Mouse (Mus musculus) heart, postnatal 25 days (tissue): Measurements from ENCODE around the gene Rad51b. TPM values are rescaled to one million over a fixed set of nuclear protein-coding genes. Genes with fewer than 3 reads are reported as not detected.

Experiments used
- DNase-seq: peaks from one replicate; pipeline ENCODE4 v3.0.0; 2022; ENCODE audit warnings: low spot score
- intact Hi-C: fragments of 180-260 bp; cut with DNase I; formaldehyde crosslinking; loops from one replicate; pipeline ENCODE4 v1.15.1; 2025
- total RNA-seq, 2 experiments: library from RNA; stranded (reverse); gene quantifications; 2 replicates each; pipeline ENCODE4 v1.2.3; 2021

Gene Rad51b
- total RNA-seq, 2 experiments from 2014 or later = 0.68 to 0.84 TPM

GRCm38 (mm10) chr12:79820228-79820958 lies 523.3 kb downstream of the Rad51b start:
- DNase-seq = no peak
- intact Hi-C loops = no loop called here

GRCm38 (mm10) chr12:79821901-79822300 lies 524.8 kb downstream of the Rad51b start:
- no peak for DNase-seq
- intact Hi-C loops = no loop called here

GRCm38 (mm10) chr12:79822401-79822800 lies 525.3 kb downstream of the Rad51b start:
- DNase-seq = no peak
- intact Hi-C loops = no loop called here

- intact Hi-C loops = no loop called here
- DNase-seq = no peak
Observed at GRCm38 (mm10) chr12:79825922-79826321, 528.8 kb downstream of the Rad51b start.

- intact Hi-C loops = no loop called here
- DNase-seq = no peak
Observed at GRCm38 (mm10) chr12:79827233-79827692, 530.2 kb downstream of the Rad51b start.

- intact Hi-C loops = no loop called here
- DNase-seq = no peak
Observed at GRCm38 (mm10) chr12:79827735-79828134, 530.7 kb downstream of the Rad51b start.

GRCm38 (mm10) chr12:79830686-79831085 lies 533.6 kb downstream of the Rad51b start:
- intact Hi-C loops = no loop called here
- no peak for DNase-seq

- intact Hi-C loops = no loop called here
- DNase-seq = no peak
Observed at GRCm38 (mm10) chr12:79832611-79833010, 535.5 kb downstream of the Rad51b start.

- intact Hi-C loops = loop anchor here (5.0 kb wide), 4 partner anchors 52 to 277 kb away; partner anchors contain the start of gene Zfp36l1
- no peak for DNase-seq
Observed at GRCm38 (mm10) chr12:79835521-79835920, 538.4 kb downstream of the Rad51b start.

GRCm38 (mm10) chr12:79838181-79838961 lies 541.3 kb downstream of the Rad51b start:
- intact Hi-C loops = loop anchor here (2.0 to 5.0 kb wide), 5 partner anchors 42 to 274 kb away; partner anchors contain the start of gene Zfp36l1
- peak; percentile 80 for DNase-seq

GRCm38 (mm10) chr12:79839096-79839941 lies 542.2 kb downstream of the Rad51b start:
- intact Hi-C loops = loop anchor here (2.0 to 5.0 kb wide), 5 partner anchors 43 to 273 kb away; partner anchors contain the start of gene Zfp36l1
- DNase-seq = no peak

GRCm38 (mm10) chr12:79840465-79840864 lies 543.4 kb downstream of the Rad51b start:
- intact Hi-C loops = loop anchor here (5.0 kb wide), 1 partner anchor 292 kb away; no protein-coding TSS in a partner anchor

GRCm38 (mm10) chr12:79841248-79841647 lies 544.2 kb downstream of the Rad51b start:
- intact Hi-C loops = loop anchor here (5.0 kb wide), 1 partner anchor 291 kb away; no protein-coding TSS in a partner anchor
- DNase-seq = no peak

More at GRCm38 (mm10) chr12:79840465-79840864, 543.4 kb downstream of the Rad51b start:
- DNase-seq = no peak

- intact Hi-C loops = loop anchor here (5.0 kb wide), 1 partner anchor 290 kb away; no protein-coding TSS in a partner anchor
- DNase-seq = no peak
Observed at GRCm38 (mm10) chr12:79842319-79842718, 545.2 kb downstream of the Rad51b start.

GRCm38 (mm10) chr12:79843002-79843401 lies 545.9 kb downstream of the Rad51b start:
- intact Hi-C loops = loop anchor here (5.0 kb wide), 1 partner anchor 289 kb away; no protein-coding TSS in a partner anchor
- DNase-seq = no peak

- intact Hi-C loops = loop anchor here (5.0 kb wide), 1 partner anchor 289 kb away; no protein-coding TSS in a partner anchor
- no peak for DNase-seq
Observed at GRCm38 (mm10) chr12:79843496-79843895, 546.4 kb downstream of the Rad51b start.

- intact Hi-C loops = no loop called here
- DNase-seq = no peak
Observed at GRCm38 (mm10) chr12:79846247-79847151, 549.4 kb downstream of the Rad51b start.

- DNase-seq = no peak
- intact Hi-C loops = no loop called here
Observed at GRCm38 (mm10) chr12:79848539-79848938, 551.5 kb downstream of the Rad51b start.
